In the genomic region with DNA sequence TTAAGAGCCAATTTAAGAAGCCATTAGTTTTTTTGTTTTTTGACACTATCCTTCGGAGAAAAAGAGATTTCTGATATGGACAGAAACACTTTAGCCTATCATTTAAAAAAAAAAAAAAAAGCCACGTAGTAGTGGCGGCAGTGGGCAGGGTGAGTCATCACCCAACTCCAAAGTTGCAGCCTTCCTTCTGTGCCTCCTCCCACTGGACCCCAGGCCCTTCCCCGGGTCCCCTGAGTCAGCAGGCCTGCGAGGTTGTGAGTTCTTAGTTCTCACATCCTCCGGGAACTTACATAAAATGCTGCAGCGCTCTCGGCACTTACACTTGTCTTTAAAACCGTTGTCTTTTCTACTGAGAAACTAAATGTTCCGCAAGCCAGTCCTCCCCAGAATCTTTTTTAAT, we compare ENCODE assay signal across 8 mouse cellular contexts. TPM values are rescaled to one million over a fixed set of nuclear protein-coding genes. Genes with fewer than 3 reads are reported as not detected.
A peak's percentile ranks its signal among the peaks of the same experiment; 100 is the strongest.
DNase-seq lines count a peak whose midpoint lies in the region; ATAC-seq and TF ChIP-seq lines count a peak whose summit lies in the region.

No protein-coding gene starts in this region.

- peak overlapping the region; percentile 21; the same call in 1 of the 2 replicates for H3K4me3 ChIP-seq in brown adipose tissue, adult 24 weeks (ENCODE audit: insufficient read depth, low read depth, low read length)
- H3K4me3 ChIP-seq in liver, embryonic 14.5 days (ENCODE audit: insufficient read depth in 1 of 2, low read depth in 2 of 2, low read length in 2 of 2), result peak overlapping the region; percentile 15 to 71; a peak in 3 of 4 replicates

- H3K36me3 ChIP-seq in liver, embryonic 14.5 days (replicated peaks; ENCODE audit: control insufficient read depth, insufficient read depth, low read depth), result no peaks in the 10 kb centered on the region

- peak overlapping the region; percentile 11; the same call in 1 of the 2 replicates for H3K9ac ChIP-seq in liver, embryonic 14.5 days (replicated peaks)

- no peaks in the 10 kb centered on the region for H3K27me3 ChIP-seq in liver, embryonic 14.5 days (ENCODE audit: control insufficient read depth, insufficient read depth, low read length)

- TF ChIP-seq CTCF in liver, embryonic 14.5 days (IDR thresholded peaks at IDR 0.05; ENCODE audit: low read depth), result no peak

- no peak for ATAC-seq in liver, embryonic 14.5 days (ENCODE audit: insufficient read depth)

- peak overlapping the region; percentile 95 for H3K4me2 ChIP-seq in liver, embryonic 14.5 days (ENCODE audit: low read depth)

- TF ChIP-seq EP300 in liver, embryonic 14.5 days (IDR thresholded peaks at IDR 0.05; ENCODE audit: low read depth), result no peak

- no peaks in the 10 kb centered on the region for H3K9me3 ChIP-seq in liver, embryonic 14.5 days (ENCODE audit: control insufficient read depth, low read length)

- H3K27ac ChIP-seq in brown adipose tissue, adult 24 weeks (replicated peaks; ENCODE audit: low read depth, low read length), result no peak overlapping the region
- no peak overlapping the region for H3K27ac ChIP-seq in liver, embryonic 14.5 days

- WGBS in liver, embryonic 14.5 days (ENCODE audit: insufficient replicate concordance), result 3% methylated on average over 10 of the region's 10 CpGs

- DNase-seq in spleen, adult 18-20 months, result peak; percentile 15 to 20
- no peak for DNase-seq in spleen, adult 12 weeks (ENCODE audit: low spot score)
- peak; percentile 56 for DNase-seq in gastrocnemius, postnatal 25 days
- DNase-seq in induced T-regulatory cell, adult 2 months (ENCODE audit: low read depth), result peak; percentile 83
- DNase-seq in liver, embryonic 14.5 days (ENCODE audit: low read depth in 3 of 3, low spot score in 3 of 3), result peak in 1 of 3 experiments; percentile 56
- DNase-seq in natural killer cell, adult 2 months (ENCODE audit: low spot score in 2 of 2), result peak; percentile 69 to 75
- DNase-seq in cerebellum, adult 8-10 months, result no peak

- peaks cover 16% of the 10 kb centered on the region for H3K4me1 ChIP-seq in brown adipose tissue, adult 24 weeks (ENCODE audit: control insufficient read depth, insufficient read depth, insufficient read length, low read length)
- peaks cover 9 to 20% of the 10 kb centered on the region in 2 experiments for H3K4me1 ChIP-seq in liver, embryonic 14.5 days (replicated peaks; ENCODE audit: control insufficient read depth in 2 of 2, insufficient read depth in 2 of 2, low read length in 1 of 2)

RNA-seq across cellular contexts. Expression of a gene that starts 2.0 kb away (rescaled TPM):
- polyA plus RNA-seq in brown adipose tissue, adult 24 weeks (2012; ENCODE audit: insufficient read depth, insufficient read length, missing spikeins), result 12.0 and 16.0 TPM in 2 replicates
- 10 to 100 TPM; 25.9 to 30.0 TPM for total RNA-seq in gastrocnemius, postnatal 25 days (2021)
- 7.7 and 9.3 TPM in 2 replicates for polyA plus RNA-seq in liver, embryonic 14.5 days (2012; rRNA removed)
- 17.1 and 20.2 TPM in 2 replicates for polyA plus RNA-seq in liver, embryonic 14.5 days (2014; fragmentation: Nextera tagmentation; extraction: Ambion mirVana)

RNA-seq across cellular contexts. Expression of a gene that starts 33.5 kb away (rescaled TPM):
- 19.0 and 21.4 TPM in 2 replicates for polyA plus RNA-seq in brown adipose tissue, adult 24 weeks (2012; ENCODE audit: insufficient read depth, insufficient read length, missing spikeins)
- 10 to 100 TPM; 12.3 to 21.3 TPM for total RNA-seq in gastrocnemius, postnatal 25 days (2021)
- 4.5 and 8.2 TPM in 2 replicates for polyA plus RNA-seq in liver, embryonic 14.5 days (2012; rRNA removed)
- 10.8 and 14.1 TPM in 2 replicates for polyA plus RNA-seq in liver, embryonic 14.5 days (2014; fragmentation: Nextera tagmentation; extraction: Ambion mirVana)

Comparison
In these comparisons a context has a peak if more than half of its experiments do, and no peak if none do; other contexts are left out.
1. DNase-seq: peak in spleen, adult 18-20 months (2 of 2), gastrocnemius, postnatal 25 days (single experiment), induced T-regulatory cell, adult 2 months (single experiment) and natural killer cell, adult 2 months (2 of 2); none in spleen, adult 12 weeks (single experiment) and cerebellum, adult 8-10 months (single experiment).